Mouse (Mus musculus) lung, postnatal 36 days (tissue): ENCODE data around the gene Swsap1.

Source experiments
- DNase-seq: peaks from one replicate; pipeline ENCODE4 v3.0.0; 2022; ENCODE audit warnings: mixed read lengths

Gene Swsap1

DNA sequence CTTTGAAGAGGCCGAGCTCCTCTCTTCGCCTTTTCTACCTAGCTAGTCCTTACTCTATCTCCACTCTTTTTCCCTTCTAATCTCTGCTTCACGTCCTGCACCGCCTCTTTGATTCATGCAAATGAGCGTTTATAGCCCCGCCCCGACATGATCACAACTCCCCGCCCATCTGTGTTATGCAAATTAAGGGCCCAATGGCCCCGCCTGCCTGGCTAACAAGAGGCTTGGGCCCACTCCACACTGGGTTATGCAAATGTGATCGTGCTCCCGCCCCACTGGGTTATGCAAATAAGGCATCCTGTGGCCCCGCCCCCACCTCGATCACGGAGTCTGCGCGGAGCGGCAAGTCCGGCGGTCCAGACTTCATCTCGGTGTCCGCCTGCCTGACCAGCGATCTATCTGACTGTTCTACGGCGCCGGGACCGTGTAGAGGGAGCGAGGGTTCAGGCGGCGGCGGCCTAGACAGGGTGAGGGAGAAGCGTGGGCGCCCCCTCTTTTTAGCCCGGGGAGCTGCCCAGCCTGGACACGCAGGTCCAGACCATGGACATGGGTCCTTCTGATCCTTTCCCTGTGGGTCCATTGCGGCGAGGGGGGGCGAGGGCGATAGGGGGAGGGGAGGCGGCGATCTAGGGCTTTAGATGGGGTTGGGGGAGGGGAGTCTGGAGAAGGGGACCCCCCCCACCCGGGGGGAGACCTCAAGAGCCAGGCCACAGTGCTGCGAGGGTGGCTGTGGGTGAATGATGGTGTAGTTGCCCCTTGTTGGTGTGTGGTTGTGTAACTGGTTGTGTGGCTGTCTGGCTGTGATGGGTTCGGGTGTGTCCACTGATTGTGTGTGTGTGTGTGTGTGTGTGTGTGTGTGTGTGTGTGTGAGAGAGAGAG is 18.6 kb upstream of the Swsap1 start, which contains the start of gene Plppr2:
Plppr2 (plus strand) TSS at position 342 of the 879 bp plus-strand sequence.
- peak; percentile 98 for DNase-seq

DNA sequence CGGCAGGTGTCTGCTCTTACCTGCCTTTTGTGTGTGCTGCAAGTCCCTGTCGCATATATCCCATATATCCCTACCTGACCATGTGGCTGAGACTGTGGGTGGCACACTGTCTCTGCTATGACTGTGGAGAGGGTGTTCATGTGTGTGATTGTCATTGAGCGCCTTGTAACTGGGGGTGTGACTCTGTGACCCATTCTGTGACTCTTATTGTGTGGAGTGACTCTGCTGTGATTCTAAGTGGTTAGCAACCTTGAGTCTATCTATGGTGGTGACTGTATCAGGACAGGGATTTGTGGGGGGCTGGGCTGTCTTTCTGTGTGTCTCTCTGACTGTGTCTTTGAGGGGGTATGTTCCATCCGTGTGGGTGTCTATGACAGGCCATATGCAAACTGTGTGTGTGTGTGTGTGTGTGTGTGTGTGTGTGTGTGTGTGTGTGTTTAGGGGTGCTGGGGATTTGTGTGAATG is 17.8 kb upstream of the Swsap1 start:
- no peak for DNase-seq

DNA sequence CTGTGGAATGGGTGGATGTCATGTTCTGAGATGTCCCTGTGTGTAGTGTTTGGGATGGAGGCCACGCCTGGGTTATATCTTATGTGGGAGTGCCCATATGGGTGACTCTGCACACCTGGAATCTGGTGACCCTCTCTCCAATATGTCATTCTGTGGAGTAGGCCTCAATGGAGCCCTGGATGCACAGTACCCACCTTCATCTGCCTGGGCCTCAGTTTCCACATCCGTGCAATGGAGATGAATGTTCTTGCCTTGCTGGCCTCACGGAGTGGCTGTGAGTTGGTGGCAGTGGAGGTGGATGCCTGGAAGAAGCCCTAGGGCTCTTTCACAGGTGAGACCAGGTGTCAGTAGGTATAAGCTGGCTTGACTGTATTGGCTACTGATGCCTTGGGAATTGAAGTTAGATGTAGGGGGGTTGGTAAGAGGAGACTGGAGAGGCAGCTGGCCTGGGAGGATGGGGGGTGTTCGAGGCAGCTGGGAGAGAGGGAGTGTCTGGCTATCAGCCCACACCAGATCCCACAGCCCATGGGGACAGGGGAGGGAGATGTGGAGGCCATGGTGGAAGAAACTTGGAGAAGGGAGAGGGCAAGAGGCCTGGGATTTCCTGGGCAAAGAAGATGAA is 17.2 kb upstream of the Swsap1 start:
- no peak for DNase-seq

DNA sequence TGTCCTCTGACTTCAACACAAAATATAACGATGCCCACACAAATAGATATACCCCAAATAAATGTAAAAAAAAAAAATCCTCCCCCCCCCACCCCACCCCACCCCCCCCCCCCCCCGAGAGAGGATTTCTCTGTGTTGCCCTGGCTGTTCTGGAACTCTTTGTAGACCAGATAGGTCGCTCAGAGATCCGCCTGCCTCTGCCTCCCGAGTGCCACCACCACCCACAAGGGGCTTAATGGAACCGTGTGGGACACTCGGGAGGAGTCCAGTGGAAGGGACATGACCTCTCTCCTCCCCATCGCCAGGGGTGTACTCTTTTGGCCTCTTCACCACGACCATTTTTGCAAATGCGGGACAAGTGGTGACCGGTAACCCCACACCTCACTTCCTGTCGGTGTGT is 12.5 kb upstream of the Swsap1 start:
- no peak for DNase-seq

DNA sequence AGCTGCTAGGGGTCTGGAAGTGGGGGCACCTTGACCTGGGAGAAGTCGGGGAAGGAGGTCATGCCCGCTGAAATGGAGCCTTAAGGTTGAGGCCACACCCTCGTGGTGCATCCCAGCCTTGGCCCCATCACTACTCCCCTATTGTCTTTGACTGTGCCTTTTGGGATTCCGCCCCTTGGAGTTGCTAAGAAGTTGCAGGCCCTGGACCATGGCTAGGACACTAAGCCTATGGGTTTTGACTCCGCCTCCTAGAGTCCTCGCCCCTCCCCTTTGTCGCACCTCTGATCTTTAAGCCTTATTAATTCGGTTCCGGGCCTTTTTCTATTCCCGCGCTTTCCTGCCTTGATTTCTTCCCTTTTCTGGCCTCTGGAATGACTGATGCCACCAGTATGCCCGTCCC is 11.9 kb upstream of the Swsap1 start:
- DNase-seq, result no peak

DNA sequence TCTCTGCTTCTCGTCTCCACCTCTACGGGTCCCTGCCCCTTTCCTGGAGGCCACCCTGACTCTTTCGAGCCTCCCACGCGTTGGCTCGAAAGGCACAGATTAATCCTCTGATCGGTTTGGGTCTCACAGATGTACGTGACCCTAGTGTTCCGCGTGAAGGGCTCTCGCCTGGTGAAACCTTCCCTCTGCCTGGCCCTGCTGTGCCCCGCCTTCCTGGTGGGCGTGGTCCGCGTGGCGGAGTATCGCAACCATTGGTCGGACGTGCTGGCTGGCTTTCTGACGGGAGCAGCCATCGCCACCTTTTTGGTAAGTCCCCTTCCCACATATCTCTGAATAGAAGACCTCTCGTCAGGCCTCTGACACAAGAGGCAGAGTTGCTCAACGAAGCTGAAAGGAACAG is 11.3 kb upstream of the Swsap1 start:
- DNase-seq, result no peak

DNA sequence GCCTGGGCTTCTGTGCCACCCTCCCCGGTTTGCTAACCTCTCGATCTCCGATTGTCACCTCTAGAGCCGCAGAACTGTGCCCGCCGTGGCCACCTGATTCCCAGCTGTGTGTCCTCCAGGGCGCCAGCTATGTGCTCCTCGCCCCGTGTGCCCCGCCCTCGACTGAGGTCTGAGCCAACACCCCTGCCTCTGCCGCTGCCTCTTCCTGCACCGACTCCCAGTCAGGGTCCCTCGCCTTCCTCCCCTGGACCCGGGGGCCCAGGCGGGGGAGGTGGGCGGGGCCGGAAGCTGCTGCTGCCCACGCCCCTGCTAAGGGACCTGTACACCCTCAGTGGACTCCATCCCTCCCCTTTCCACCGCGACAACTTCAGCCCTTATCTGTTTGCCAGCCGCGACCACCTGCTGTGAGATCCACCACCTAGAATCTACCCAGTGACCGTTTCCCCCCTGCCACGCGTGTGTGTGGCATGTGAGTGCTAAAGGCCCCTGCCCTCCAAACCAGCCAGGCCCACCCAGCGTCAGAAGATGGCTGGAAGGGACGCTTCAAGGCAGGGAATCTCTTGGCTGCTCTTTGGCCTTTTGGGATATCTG is 7.9 kb upstream of the Swsap1 start:
- DNase-seq, result no peak

DNA sequence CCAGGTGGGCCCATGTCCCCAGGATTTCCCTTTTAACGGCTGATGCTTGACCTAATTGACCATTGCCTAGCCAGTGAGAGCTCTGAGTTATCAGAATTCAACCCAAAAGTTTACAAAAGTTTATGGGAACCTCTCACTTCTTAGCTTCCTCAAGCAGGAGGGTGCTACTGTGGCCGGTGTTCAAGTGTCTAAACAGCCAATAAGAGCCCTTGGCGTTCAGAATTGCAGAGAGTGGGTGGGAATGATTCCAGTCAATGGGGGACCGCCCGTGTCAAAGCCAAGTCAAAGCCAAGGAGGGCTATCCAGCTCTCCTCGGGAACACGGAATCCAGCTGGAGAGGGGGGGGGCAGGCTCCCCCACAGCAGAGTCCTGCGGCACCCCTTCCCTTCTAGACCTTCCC is 7.4 kb upstream of the Swsap1 start:
- no peak for DNase-seq

DNA sequence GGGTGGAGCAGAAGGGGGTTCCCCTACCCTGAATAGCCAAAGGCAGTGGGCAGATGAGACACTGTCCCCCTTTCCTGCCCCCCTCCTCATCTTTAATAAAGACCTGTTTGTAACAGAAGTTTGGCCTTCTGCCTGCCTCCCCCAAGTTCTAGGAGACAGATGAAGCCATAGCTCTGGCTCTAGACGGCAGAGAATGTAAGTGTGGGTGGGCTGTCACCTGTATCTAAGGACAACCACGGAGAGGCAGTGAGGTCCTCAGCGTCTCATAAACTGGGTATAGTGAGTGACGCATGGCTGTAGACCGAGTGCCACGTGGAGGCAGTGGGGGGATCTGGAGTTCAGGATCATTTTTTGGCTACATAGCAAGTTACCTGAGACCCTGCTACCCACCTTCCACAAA is 6.8 kb upstream of the Swsap1 start:
- no peak for DNase-seq

DNA sequence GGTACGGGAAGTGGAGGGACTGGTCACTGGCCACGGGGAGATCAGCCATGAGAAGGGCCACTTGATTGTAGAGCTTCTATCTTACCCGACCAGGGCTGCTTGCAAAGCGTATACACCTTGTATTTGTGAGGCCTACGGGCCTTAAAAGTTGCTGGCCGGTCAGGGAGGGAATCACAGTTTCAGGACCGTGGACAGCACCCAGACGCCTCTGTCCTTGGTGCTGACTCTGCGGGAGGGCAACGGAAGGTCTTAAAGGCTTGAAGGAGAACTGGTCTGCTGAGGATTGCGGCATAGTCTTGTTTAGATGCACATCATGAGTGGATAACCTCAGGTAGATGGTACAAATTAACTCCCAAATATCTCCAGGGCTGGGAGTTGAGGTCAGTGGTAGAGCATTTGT is 5.2 kb upstream of the Swsap1 start:
- DNase-seq, result peak; percentile 61

DNA sequence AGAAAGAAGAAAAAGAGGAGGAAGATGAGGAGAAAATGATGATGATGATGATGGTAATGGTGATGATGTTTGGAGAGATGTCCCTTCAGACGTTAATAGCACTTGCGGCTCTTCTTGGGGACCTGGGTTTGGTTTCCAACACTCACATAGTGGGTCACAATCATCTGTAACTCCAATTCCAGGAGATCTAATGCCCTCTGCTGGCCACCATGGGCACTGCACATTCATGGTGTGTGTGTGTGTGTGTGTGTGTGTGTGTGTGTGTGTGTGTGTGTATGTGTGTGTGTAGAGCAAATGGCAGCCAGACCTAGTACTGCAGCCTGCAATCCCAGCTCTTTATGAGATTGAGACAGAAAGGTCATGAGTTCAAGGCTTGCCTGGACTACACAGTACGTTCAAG is 3.6 kb upstream of the Swsap1 start:
- DNase-seq, result peak; percentile 24

DNA sequence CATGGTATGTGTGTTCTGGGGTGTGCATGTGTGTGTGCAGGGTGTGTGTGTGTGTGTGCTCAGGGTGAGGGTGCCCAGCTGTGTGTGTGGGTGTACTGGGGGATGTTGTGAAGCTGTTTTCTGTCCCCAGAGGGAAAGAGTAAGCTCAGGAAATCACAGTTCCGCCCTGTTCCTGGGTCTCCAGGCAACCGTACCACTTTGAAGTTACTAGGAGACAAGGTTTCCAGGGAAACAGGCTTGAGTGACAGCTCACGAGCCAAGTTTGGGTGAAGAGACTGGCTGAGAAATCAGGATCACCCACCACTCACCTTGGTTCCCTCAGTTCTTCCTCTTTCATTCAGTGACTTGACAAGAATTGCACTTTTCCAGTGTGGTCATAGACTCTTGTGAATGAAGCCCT is 2.0 kb upstream of the Swsap1 start:
- DNase-seq, result no peak

DNA sequence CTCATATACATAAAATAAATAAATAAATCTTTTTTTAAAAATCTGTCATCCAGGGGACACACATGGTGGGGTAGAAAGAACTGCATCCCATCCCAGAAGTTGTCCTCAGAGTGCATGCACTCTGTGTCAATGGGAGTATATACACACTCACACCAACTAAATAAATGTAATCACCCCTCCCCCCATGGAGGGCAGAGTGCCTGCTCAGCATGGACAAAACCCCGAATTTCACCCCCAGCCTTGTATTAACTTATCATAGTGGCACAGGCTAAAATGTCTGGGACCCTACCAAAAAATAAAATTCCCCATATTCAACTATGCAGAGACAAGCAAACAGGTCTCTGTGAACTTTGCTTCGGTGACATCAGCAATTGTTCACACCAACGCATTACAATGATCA is 920 bp upstream of the Swsap1 start:
- DNase-seq, result no peak

DNA sequence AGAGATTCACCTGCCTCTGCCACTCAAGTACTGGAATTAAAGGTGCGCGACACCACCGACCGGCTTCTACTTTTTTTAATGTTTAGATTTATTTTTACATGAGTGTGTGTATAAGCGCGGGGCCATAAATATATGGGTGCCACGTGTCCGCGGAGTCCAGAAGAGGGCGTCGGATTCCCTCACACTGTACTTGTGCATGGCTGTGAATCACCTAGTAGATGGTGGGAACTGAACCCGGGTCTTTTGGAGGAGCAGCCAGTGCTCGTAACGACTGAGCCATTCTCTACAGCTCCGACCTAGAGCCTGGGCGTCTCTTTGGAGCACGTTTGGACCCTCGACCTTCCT is 358 bp upstream of the Swsap1 start:
- DNase-seq, result no peak

DNA sequence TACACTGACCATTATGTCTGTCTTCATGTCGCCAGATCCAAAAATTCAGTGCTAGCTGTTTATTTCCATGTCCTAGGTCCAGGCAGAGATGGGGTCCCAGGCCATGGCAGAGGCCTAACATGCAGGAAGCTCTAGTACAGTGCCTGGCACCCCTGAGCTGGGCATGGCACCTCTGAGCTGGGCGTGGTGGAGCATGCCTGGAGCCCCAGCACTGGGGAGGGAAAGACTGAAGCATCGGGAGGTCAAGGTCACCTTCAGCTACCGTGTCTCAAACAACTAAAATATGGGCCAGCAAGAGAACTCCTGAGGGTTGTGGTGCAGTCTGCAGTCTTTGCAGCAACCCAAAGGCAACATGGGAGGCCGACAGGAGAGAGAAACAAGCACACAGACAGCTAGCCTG is 2.8 kb downstream of the Swsap1 start:
- DNase-seq, result no peak

DNA sequence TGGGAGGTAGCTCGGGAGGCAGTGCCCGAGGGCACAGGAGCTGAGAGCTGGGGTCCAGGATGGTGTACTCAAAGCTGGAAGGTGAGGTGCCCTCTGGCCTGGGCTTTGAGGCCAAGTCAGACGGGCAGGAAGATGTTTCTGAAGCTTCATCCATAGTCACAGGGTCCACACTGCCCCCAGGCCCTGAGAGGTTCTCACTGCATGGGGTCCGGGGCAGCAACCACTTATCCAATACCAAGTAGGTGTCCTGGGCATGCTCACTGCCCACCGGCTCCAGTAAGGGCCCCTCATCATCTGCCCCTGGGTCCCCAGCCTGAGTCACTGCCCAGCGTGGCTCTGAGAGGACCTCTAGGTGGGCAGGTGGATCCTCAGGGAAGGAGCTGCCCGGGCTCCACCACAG is 3.7 kb downstream of the Swsap1 start:
- DNase-seq, result no peak

DNA sequence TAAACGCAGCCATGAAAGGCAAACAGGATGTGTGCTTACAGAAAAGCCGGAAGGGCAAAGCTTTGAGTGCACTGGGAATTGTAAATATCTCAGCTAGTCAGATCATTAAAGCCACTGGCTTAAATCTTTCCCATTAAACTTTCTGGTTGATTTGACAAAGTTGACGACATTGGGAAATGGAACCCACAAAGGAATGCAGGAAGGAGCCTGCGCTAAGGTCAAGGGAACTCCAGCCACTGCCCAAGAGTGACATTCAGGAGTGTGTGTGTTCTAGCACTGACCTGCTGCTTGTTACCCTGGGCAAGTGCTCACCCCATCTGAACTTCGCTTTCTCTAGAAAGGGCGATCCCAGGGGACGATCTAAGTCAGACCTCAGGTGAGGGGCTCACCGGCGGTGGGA is 4.6 kb downstream of the Swsap1 start:
- no peak for DNase-seq

DNA sequence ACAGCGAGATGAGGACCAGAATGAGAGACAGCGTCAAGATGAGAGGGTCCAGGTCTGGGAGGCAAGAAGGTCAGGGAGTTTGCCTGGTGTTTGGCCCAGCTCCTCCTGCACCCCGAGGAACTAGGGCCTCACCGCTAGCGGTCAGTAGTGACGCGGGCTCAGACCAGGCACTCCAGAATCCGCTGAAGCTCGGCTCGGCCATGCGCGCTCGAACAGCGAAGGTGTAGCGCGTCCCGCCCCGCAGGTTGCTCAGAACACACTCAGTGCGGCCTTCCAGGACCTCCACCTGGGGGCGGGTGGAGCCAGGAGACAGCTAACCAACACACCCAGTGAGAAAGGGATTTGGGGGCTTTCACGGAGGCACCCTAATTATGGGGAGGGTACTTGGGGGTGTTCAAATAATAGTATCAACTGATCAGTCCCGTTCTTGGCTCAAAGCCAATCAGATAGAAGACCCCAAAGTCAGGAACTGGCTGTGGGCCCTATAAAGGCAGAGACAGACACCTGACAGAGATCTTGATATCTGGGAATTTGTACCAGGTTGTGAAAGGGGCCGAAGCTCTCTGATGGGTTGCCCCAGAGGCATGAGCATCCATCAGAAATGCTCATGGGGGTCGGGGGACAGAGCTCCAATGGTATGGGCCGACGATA is 5.1 kb downstream of the Swsap1 start:
- DNase-seq, result peak; percentile 54

DNA sequence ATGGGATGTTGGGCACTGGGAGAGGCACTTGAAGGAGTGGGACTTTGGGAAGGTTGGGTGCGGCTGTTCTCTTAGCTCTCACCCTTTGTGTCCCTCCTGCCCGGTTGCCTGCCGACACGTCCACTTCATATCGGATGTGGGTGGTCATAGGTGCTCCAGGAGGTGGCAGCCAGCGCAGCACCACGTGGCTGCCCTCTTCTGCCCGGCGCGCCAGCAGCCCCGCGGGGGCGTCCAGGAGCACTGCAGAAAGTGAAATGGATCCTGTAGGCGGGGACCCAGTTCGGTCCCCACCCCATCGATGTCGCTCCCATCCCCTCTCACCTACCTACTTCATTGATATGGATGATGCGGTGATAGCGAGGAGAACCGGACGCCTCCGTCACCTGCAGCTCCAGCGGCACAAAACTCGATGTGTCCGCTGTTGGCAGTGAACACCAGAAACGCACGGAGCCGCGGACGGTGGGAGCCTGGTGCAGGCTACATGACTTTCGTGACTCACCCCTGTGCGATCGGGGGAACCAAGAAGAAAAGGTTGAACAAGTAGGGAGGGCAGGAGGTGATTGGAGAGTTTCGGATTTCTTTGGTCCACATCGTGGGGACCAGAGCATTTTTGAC is 5.9 kb downstream of the Swsap1 start:
- DNase-seq, result peak; percentile 13

DNA sequence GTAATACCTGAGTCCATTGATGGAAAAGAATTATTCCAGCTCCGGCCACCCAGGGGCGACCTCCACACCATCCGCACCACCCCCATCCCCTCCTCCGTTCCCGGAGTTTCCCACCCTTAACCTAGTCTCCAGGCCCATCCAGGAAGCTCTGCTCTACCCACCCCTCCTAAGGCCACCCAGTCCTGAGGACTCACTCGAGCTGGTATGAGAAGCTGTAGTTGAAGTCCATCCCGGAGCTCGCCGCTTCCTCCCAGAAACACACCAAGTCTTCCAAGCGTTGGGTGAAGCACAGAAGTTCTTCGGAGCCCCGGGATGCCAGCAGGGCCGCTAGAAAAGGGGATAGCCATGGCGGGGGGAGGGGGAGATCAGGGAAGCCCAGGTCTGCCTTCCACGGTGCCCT is 6.5 kb downstream of the Swsap1 start:
- DNase-seq, result no peak

DNA sequence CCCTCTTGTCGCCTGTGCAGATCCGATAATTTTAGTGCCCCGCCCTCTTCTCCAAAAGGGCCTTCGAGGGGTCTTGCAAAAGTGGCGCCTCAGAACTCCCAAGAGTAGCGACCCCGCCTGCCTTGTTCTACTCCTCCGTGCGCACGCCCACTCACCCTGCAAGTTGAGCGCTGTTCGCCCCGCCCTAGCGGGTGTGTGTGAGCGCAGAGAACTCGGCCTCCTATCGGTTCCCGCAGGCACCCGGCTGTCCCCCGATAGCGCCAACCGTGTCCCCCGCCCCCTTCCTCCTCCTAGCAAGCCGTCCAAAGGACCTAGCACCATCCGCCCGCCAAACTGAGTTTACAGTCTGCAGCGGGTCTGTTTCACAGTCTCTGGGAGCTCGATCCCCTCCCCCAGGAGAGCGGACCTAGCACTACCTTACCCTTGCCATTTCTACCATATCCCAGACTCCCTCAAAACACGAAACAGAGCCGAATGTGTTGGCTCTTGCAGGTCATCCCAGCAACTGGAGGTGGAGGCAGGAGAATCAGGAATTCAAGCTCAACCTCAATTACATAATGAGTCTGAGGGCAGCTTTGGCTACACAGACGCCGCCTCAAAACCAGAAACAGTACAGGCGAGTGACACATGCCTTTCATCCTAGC is 7.0 kb downstream of the Swsap1 start:
- DNase-seq, result peak; percentile 77

DNA sequence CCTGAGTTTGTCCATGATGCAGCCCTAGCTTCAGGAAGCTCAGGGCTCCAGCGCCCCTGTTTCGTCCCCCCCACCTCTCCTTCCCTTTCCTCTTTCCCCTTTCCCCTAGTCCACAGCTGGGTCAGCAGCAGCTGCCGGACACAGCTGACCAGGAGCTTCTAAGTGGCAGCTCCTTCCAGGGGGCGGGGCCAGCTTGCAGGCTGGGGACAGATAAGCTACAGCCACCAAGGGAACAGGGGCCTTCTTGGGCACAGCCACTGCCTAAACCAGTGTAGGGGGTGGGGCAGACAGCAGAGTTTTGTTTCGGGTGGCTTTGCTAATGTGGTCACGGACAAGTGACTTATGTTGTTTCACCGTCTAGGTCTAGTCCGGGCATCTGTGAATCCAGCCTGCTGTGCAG is 7.9 kb downstream of the Swsap1 start, which contains the start of gene Epor:
Epor (minus strand) TSS at position 90 of the 400 bp plus-strand sequence.
- DNase-seq, result peak; percentile 53

DNA sequence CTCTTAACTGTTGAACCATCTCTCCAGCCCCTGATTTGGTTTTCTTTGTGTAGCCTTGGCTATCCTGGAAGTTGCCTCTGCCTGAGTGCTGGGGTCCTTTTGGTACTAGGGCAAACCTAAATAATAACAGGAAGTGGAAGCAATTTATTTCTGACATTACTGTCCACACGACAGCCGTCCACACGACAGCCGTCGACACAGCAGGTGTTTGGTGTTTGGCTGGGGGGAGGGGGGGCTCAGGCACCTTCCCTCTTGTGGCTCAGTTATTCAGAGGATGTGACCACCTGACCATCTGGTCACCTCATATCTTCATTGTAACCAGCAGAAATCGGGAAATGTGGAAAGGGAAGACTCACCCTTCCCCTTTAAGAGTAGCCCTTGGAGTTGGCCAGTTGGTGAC is 13.3 kb downstream of the Swsap1 start:
- DNase-seq, result no peak
